Mouse (Mus musculus) lung, embryonic 14.5 days (tissue): Measurements from ENCODE around the gene Cfap43. TPM values are rescaled to one million over a fixed set of nuclear protein-coding genes. Genes with fewer than 3 reads are reported as not detected.

ENCODE experiments used
- ATAC-seq: fragments of 200-750 bp; cut with Nextera tagmentation; 2 replicates; pipeline ENCODE4 v1.8.0; 2017; ENCODE audit warnings: mild to moderate bottlenecking, moderate TSS enrichment, moderate library complexity; ENCODE audit not compliant: insufficient read depth
- DNase-seq: peaks from one replicate; pipeline ENCODE4 v3.0.0-alpha.2; 2015
- H3K27ac ChIP-seq: fragments of 300-500 bp; sonication (generic); 2 replicates; pipeline ENCODE4 v1.5.1; 2014; ENCODE audit warnings: low read depth, mild to moderate bottlenecking, moderate library complexity
- H3K27me3 ChIP-seq: fragments of 300-500 bp; sonication (generic); 2 replicates; pipeline ENCODE4 v1.6.1; 2014; ENCODE audit warnings: low read length, control low read depth; ENCODE audit not compliant: insufficient read depth
- H3K36me3 ChIP-seq: fragments of 300-500 bp; sonication (generic); 2 replicates; pipeline ENCODE4 v1.6.1; 2014; ENCODE audit warnings: control low read depth; ENCODE audit not compliant: insufficient read depth
- H3K4me1 ChIP-seq: fragments of 300-500 bp; sonication (generic); 2 replicates; pipeline ENCODE4 v1.6.1; 2014; ENCODE audit warnings: antibody characterized with exemption, control low read depth; ENCODE audit not compliant: insufficient read depth
- H3K4me2 ChIP-seq: fragments of 300-500 bp; sonication (generic); 2 replicates; pipeline ENCODE4 v1.6.1; 2014; ENCODE audit warnings: mild to moderate bottlenecking
- H3K4me3 ChIP-seq: fragments of 300-500 bp; sonication (generic); 2 replicates; pipeline ENCODE4 v1.5.1; 2014; ENCODE audit warnings: low read depth, low read length
- H3K9ac ChIP-seq: fragments of 300-500 bp; sonication (generic); 2 replicates; pipeline ENCODE4 v1.6.1; 2014
- H3K9me3 ChIP-seq: fragments of 300-500 bp; sonication (generic); 2 replicates; pipeline ENCODE4 v1.6.1; 2016; ENCODE audit warnings: low read depth, low read length, control low read depth
- CTCF ChIP-seq: IDR thresholded peaks from 2 replicates; pipeline ENCODE4 v1.5.1; 2016; ENCODE audit warnings: antibody characterized with exemption, low read depth
- WGBS: fragments of 180-500 bp; shearing (Covaris S2); extraction: QIAGEN DNeasy Blood & Tissue Kit; methylation state at CpG from one replicate; pipeline ENCODE4 v1.1.7; 2014; 5-methylcytosine and 5-hydroxymethylcytosine counted together
- polyA plus RNA-seq: library from polyadenylated mRNA; unstranded; fragments of >200 nt; fragmentation: Nextera tagmentation; extraction: Ambion mirVana; gene quantifications from 2 replicates; pipeline ENCODE4 v1.2.1, GENCODE M21; 2014

Gene Cfap43
- polyA plus RNA-seq, 1 experiment from 2014 or later, result 0.14 TPM

- WGBS, result 71% methylated on average over 5 of the region's 5 CpGs
- no peaks in the 10 kb centered on the region for H3K36me3 ChIP-seq
- no peak overlapping the region for H3K9ac ChIP-seq
- no peaks in the 10 kb centered on the region for H3K9me3 ChIP-seq
- TF ChIP-seq CTCF, result no peak
- H3K27ac ChIP-seq, result no peak overlapping the region
- no peak overlapping the region for H3K4me3 ChIP-seq
- no peak for DNase-seq
- 0 out of 2 replicates have a peak, but pooled peaks cover 2% of the 10 kb centered on the region for H3K4me1 ChIP-seq
- peaks cover 8% of the 10 kb centered on the region for H3K27me3 ChIP-seq
- ATAC-seq, result no peak
- no peak overlapping the region for H3K4me2 ChIP-seq
Measured at GRCm38 (mm10) chr19:47834614-47835013, 84.5 kb downstream of the Cfap43 start.

- H3K36me3 ChIP-seq, result no peaks in the 10 kb centered on the region
- no peaks in the 10 kb centered on the region for H3K9me3 ChIP-seq
- H3K9ac ChIP-seq, result no peak overlapping the region
- H3K27ac ChIP-seq, result no peak overlapping the region
- H3K27me3 ChIP-seq, result peaks cover 8% of the 10 kb centered on the region
- H3K4me1 ChIP-seq, result no peaks in the 10 kb centered on the region
- ATAC-seq (no peak), DNase-seq (no peak)
- 70% methylated on average over 16 of the region's 16 CpGs for WGBS
- H3K4me3 ChIP-seq, result no peak overlapping the region
- H3K4me2 ChIP-seq, result no peak overlapping the region
- no peak for TF ChIP-seq CTCF
Measured at GRCm38 (mm10) chr19:47832316-47832715, 86.8 kb downstream of the Cfap43 start.

- 90% methylated on average over 8 of the region's 8 CpGs for WGBS
- no peaks in the 10 kb centered on the region for H3K9me3 ChIP-seq
- no peak for TF ChIP-seq CTCF
- no peak overlapping the region for H3K27ac ChIP-seq
- ATAC-seq (no peak), DNase-seq (no peak)
- no peaks in the 10 kb centered on the region for H3K4me1 ChIP-seq
- no peak overlapping the region for H3K9ac ChIP-seq
- no peak overlapping the region for H3K4me3 ChIP-seq
- no peak overlapping the region for H3K4me2 ChIP-seq
- no peaks in the 10 kb centered on the region for H3K36me3 ChIP-seq
- no peaks in the 10 kb centered on the region for H3K27me3 ChIP-seq
Measured at GRCm38 (mm10) chr19:47831111-47831510, 88.0 kb downstream of the Cfap43 start.

GRCm38 (mm10) chr19:47829913-47830450 is 89.1 kb downstream of the Cfap43 start:
- no peak overlapping the region for H3K27ac ChIP-seq
- ATAC-seq (no peak), DNase-seq (no peak)
- WGBS, result 78% methylated on average over 14 of the region's 14 CpGs
- no peak overlapping the region for H3K4me2 ChIP-seq
- no peak overlapping the region for H3K4me3 ChIP-seq
- no peaks in the 10 kb centered on the region for H3K9me3 ChIP-seq
- no peak for TF ChIP-seq CTCF
- H3K36me3 ChIP-seq, result no peaks in the 10 kb centered on the region
- no peaks in the 10 kb centered on the region for H3K4me1 ChIP-seq
- H3K27me3 ChIP-seq, result no peaks in the 10 kb centered on the region
- no peak overlapping the region for H3K9ac ChIP-seq

GRCm38 (mm10) chr19:47824026-47824425 is 95.1 kb downstream of the Cfap43 start:
- Histone ChIP-seq H3K9me3 (no peaks in the 10 kb centered on the region), H3K27ac (no peak overlapping the region), H3K36me3 (no peaks in the 10 kb centered on the region), H3K9ac (no peak overlapping the region), H3K27me3 (0 out of 2 replicates have a peak, but pooled peaks cover 6% of the 10 kb centered on the region), H3K4me2 (no peak overlapping the region), H3K4me3 (no peak overlapping the region), H3K4me1 (no peaks in the 10 kb centered on the region)
- DNase-seq (no peak), ATAC-seq (no peak)
- 56% methylated on average over 5 of the region's 5 CpGs for WGBS
- TF ChIP-seq CTCF, result no peak

- peak; percentile 7; the same call in 1 of the 2 replicates for TF ChIP-seq CTCF
- H3K9me3 ChIP-seq, result no peaks in the 10 kb centered on the region
- no peak overlapping the region for H3K4me3 ChIP-seq
- H3K4me2 ChIP-seq, result no peak overlapping the region
- H3K27ac ChIP-seq, result no peak overlapping the region
- ATAC-seq (no peak), DNase-seq (peak; percentile 29)
- 7% methylated on average over 8 of the region's 8 CpGs for WGBS
- no peaks in the 10 kb centered on the region for H3K4me1 ChIP-seq
- no peaks in the 10 kb centered on the region for H3K36me3 ChIP-seq
- H3K9ac ChIP-seq, result no peak overlapping the region
- H3K27me3 ChIP-seq, result 0 out of 2 replicates have a peak, but pooled peaks cover 6% of the 10 kb centered on the region
Measured at GRCm38 (mm10) chr19:47822143-47822796, 96.8 kb downstream of the Cfap43 start.

GRCm38 (mm10) chr19:47821494-47821872 is 97.6 kb downstream of the Cfap43 start:
- H3K36me3 ChIP-seq, result no peaks in the 10 kb centered on the region
- no peak overlapping the region for H3K9ac ChIP-seq
- H3K27ac ChIP-seq, result no peak overlapping the region
- no peak overlapping the region for H3K4me2 ChIP-seq
- no peak for TF ChIP-seq CTCF
- 48% methylated on average over 7 of the region's 7 CpGs for WGBS
- no peaks in the 10 kb centered on the region for H3K4me1 ChIP-seq
- no peak overlapping the region for H3K4me3 ChIP-seq
- ATAC-seq (no peak), DNase-seq (no peak)
- H3K9me3 ChIP-seq, result no peaks in the 10 kb centered on the region
- 0 out of 2 replicates have a peak, but pooled peaks cover 6% of the 10 kb centered on the region for H3K27me3 ChIP-seq
